Mouse (Mus musculus) embryonic facial prominence, embryonic 11.5 days (tissue): Measurements from ENCODE around the gene Abtb1. TPM values are rescaled to one million over a fixed set of nuclear protein-coding genes. Genes with fewer than 3 reads are reported as not detected.

Source experiments
- ATAC-seq: fragments of 200-750 bp; cut with Nextera tagmentation; replicated peaks from 2 replicates; pipeline ENCODE4 v1.8.0; 2017; ENCODE audit warnings: low read depth; ENCODE audit not compliant: insufficient number of reproducible peaks, low FRiP score, low TSS enrichment
- DNase-seq: peaks from one replicate; pipeline ENCODE4 v3.0.0-alpha.2; 2015; ENCODE audit warnings: low spot score
- H3K27ac ChIP-seq: fragments of 300-500 bp; sonication (generic); replicated peaks from 2 replicates; pipeline ENCODE4 v1.5.1; 2014; ENCODE audit warnings: mild to moderate bottlenecking, low read depth, low read length, control low read depth
- H3K27me3 ChIP-seq: fragments of 300-500 bp; sonication (generic); 2 replicates; pipeline ENCODE4 v1.6.1; 2014; ENCODE audit warnings: mild to moderate bottlenecking, low read length, moderate library complexity, mixed read lengths; ENCODE audit not compliant: control insufficient read depth, insufficient read depth
- H3K36me3 ChIP-seq: fragments of 300-500 bp; sonication (generic); replicated peaks from 2 replicates; pipeline ENCODE4 v1.6.1; 2014; ENCODE audit warnings: low read depth, mild to moderate bottlenecking, low read length, moderate library complexity, mixed read lengths; ENCODE audit not compliant: control insufficient read depth, insufficient read depth
- H3K4me1 ChIP-seq: fragments of 300-500 bp; sonication (generic); 2 replicates; pipeline ENCODE4 v1.6.1; 2014; ENCODE audit warnings: low read length, mixed read lengths; ENCODE audit not compliant: control insufficient read depth, insufficient read depth
- H3K4me2 ChIP-seq: fragments of 300-500 bp; sonication (generic); 2 replicates; pipeline ENCODE4 v1.6.1; 2014; ENCODE audit warnings: low read depth, mild to moderate bottlenecking, control low read depth, low read length, moderate library complexity
- H3K4me3 ChIP-seq: fragments of 300-500 bp; sonication (generic); 2 replicates; pipeline ENCODE4 v1.5.1; 2014; ENCODE audit warnings: low read depth, low read length, control low read depth
- H3K9ac ChIP-seq: fragments of 300-500 bp; sonication (generic); replicated peaks from 2 replicates; pipeline ENCODE4 v1.6.1; 2014; ENCODE audit warnings: mild to moderate bottlenecking, control low read depth, low read length
- H3K9me3 ChIP-seq: fragments of 300-500 bp; sonication (generic); replicated peaks from 2 replicates; pipeline ENCODE4 v1.6.1; 2016; ENCODE audit warnings: mild to moderate bottlenecking, low read length, inconsistent platforms, mixed read lengths; ENCODE audit not compliant: control insufficient read depth
- WGBS: fragments of 180-500 bp; shearing (Covaris S2); extraction: QIAGEN DNeasy Blood & Tissue Kit; methylation state at CpG from one replicate; pipeline ENCODE4 v1.1.7; 2014; 5-methylcytosine and 5-hydroxymethylcytosine counted together
- polyA plus RNA-seq: library from polyadenylated mRNA; unstranded; fragments of >200 nt; fragmentation: Nextera tagmentation; extraction: Ambion mirVana; gene quantifications from 2 replicates; pipeline ENCODE4 v1.2.1, GENCODE M21; 2014

Abtb1 gene
- polyA plus RNA-seq, 1 experiment from 2014 or later: 13.7 TPM

- no peaks in the 10 kb centered on the region for H3K27me3 ChIP-seq
- DNase-seq: no peak
- no peak overlapping the region for H3K9ac ChIP-seq
- no peaks in the 10 kb centered on the region for H3K9me3 ChIP-seq
- no peak overlapping the region for H3K4me2 ChIP-seq
- 77% methylated on average over 7 of the region's 7 CpGs for WGBS
- no peaks in the 10 kb centered on the region for H3K4me1 ChIP-seq
- H3K4me3 ChIP-seq: no peak overlapping the region
- no peak for ATAC-seq
- peaks cover 4% of the 10 kb centered on the region for H3K36me3 ChIP-seq
- H3K27ac ChIP-seq: no peak overlapping the region
Observed at GRCm38 (mm10) chr6:88865704-88866103, 23.9 kb upstream of the Abtb1 start.

DNA sequence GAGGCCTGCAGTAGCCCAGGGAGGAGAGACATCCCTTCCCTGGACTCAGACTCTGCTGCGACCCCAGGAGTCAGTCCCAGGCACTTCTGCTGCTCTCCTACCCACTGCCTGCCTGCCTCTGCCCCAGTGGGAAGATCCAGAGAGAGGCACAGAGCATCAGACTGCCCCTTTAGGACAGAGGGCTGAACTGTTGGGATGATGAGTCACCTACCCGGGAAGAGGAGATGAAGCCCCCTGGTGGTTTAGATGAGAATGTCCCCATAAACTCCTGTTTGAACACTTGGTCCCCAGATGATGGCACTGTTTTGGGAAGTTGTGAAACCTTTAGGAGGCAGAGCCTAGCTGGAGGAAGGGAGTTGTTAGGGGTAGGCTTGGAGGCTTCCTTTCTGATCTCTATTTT, 19.1 kb upstream of the Abtb1 start:
- Histone ChIP-seq H3K4me3 (no peak overlapping the region), H3K9me3 (no peaks in the 10 kb centered on the region), H3K36me3 (peaks cover 4% of the 10 kb centered on the region), H3K27ac (no peak overlapping the region), H3K27me3 (no peaks in the 10 kb centered on the region), H3K4me2 (no peak overlapping the region), H3K9ac (no peak overlapping the region), H3K4me1 (no peaks in the 10 kb centered on the region)
- WGBS: 12% methylated on average over 2 of the region's 2 CpGs
- peak; percentile 66 for DNase-seq
- no peak for ATAC-seq

DNA sequence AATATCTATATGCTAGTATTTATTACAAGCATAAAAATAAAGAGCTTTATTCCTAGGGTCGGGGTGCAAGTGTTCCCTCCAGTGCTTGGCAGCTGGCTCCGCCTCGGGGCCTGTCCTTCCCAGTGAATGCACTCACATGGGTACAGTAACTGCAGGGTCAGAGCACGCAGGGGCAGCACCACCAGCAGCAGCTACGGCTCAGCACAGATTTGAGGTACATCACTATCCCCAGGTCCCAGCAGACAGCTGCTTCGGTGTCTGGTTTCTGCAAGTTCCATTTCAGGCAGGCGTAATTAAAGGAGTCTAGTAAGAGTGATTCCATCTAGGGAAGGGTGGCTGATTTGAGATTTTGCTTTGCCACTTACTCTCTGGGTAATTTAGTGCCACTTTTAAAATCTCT, 16.6 kb upstream of the Abtb1 start:
- no peaks in the 10 kb centered on the region for H3K9me3 ChIP-seq
- ATAC-seq (no peak), DNase-seq (no peak)
- H3K4me1 ChIP-seq: no peaks in the 10 kb centered on the region
- H3K4me2 ChIP-seq: no peak overlapping the region
- no peaks in the 10 kb centered on the region for H3K27me3 ChIP-seq
- WGBS: 62% methylated on average over 7 of the region's 7 CpGs
- no peak overlapping the region for H3K27ac ChIP-seq
- no peak overlapping the region for H3K9ac ChIP-seq
- H3K4me3 ChIP-seq: no peak overlapping the region
- H3K36me3 ChIP-seq: peaks cover 4% of the 10 kb centered on the region

- no peak overlapping the region for H3K27ac ChIP-seq
- no peak overlapping the region for H3K4me3 ChIP-seq
- H3K9me3 ChIP-seq: no peaks in the 10 kb centered on the region
- ATAC-seq (no peak), DNase-seq (no peak)
- H3K27me3 ChIP-seq: no peaks in the 10 kb centered on the region
- H3K36me3 ChIP-seq: peaks cover 4% of the 10 kb centered on the region
- no peak overlapping the region for H3K9ac ChIP-seq
- WGBS: 78% methylated on average over 6 of the region's 6 CpGs
- no peaks in the 10 kb centered on the region for H3K4me1 ChIP-seq
- H3K4me2 ChIP-seq: no peak overlapping the region
Observed at GRCm38 (mm10) chr6:88857830-88858229, 16.0 kb upstream of the Abtb1 start.

DNA sequence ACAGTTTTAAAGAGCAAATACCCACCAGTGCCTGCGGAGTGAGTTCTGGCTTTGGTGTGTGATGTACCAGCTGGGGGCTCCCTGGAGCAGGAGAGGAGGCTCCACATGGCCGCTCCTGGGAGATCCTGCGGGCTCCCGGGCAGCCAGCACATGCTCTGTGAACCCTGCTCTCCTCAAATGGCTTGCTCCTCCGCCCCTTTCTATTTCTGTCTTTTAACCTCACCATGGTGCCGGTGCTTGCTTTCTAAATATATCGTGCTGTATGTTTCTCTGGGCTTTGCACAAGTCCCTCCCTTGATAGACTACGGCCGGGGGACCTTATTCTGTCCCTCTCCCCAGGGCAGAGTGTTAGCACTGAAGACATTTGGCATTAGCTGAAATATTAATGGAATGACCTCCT, 15.5 kb upstream of the Abtb1 start:
- Histone ChIP-seq H3K4me3 (no peak overlapping the region), H3K9me3 (no peaks in the 10 kb centered on the region), H3K9ac (no peak overlapping the region), H3K4me2 (no peak overlapping the region), H3K36me3 (peaks cover 4% of the 10 kb centered on the region), H3K27ac (no peak overlapping the region), H3K4me1 (no peaks in the 10 kb centered on the region), H3K27me3 (no peaks in the 10 kb centered on the region)
- no peak for ATAC-seq
- 48% methylated on average over 9 of the region's 9 CpGs for WGBS
- no peak for DNase-seq

GRCm38 (mm10) chr6:88855636-88856035, 13.9 kb upstream of the Abtb1 start:
- H3K36me3 ChIP-seq: no peaks in the 10 kb centered on the region
- no peaks in the 10 kb centered on the region for H3K9me3 ChIP-seq
- H3K9ac ChIP-seq: no peak overlapping the region
- no peaks in the 10 kb centered on the region for H3K27me3 ChIP-seq
- H3K4me1 ChIP-seq: no peaks in the 10 kb centered on the region
- no peak overlapping the region for H3K27ac ChIP-seq
- no peak overlapping the region for H3K4me2 ChIP-seq
- H3K4me3 ChIP-seq: no peak overlapping the region
- ATAC-seq (no peak), DNase-seq (peak; percentile 89)
- 17% methylated on average over 5 of the region's 5 CpGs for WGBS

DNA sequence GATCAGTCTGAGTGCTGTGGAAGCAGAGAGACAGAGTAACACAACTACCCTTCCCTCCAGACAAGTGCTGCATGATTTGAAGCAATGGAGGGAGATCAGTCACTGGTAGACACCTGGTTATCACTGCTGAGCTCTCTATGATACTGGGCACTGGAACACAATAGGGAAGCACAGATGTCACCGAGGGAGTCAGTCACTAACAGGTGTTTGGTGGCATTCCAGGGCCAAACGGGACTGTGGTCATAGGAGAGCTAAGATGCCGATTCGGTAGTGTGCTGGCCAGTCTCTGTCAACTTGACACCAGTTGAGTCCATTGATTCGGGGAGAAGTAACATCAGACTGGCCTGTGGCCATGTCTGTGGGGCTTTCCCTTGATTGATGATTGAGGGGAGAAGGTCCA, 12.7 kb upstream of the Abtb1 start:
- Histone ChIP-seq H3K27ac (no peak overlapping the region), H3K9ac (no peak overlapping the region), H3K4me1 (no peaks in the 10 kb centered on the region), H3K27me3 (no peaks in the 10 kb centered on the region), H3K4me2 (no peak overlapping the region), H3K9me3 (no peaks in the 10 kb centered on the region), H3K4me3 (no peak overlapping the region), H3K36me3 (no peaks in the 10 kb centered on the region)
- no peak for DNase-seq
- no peak for ATAC-seq
- WGBS: 77% methylated on average over 5 of the region's 5 CpGs

GRCm38 (mm10) chr6:88850034-88850433, 8.2 kb upstream of the Abtb1 start:
- Histone ChIP-seq H3K27me3 (no peaks in the 10 kb centered on the region), H3K4me2 (no peak overlapping the region), H3K9ac (no peak overlapping the region), H3K4me3 (no peak overlapping the region), H3K9me3 (no peaks in the 10 kb centered on the region), H3K27ac (no peak overlapping the region), H3K4me1 (no peaks in the 10 kb centered on the region), H3K36me3 (no peaks in the 10 kb centered on the region)
- DNase-seq (no peak), ATAC-seq (no peak)
- WGBS: 90% methylated on average over 7 of the region's 7 CpGs
